Mouse (Mus musculus) testis, postnatal 14 days (tissue): ENCODE measurements at regions not wholly inside any gene's neighbourhood (a gene's known extent, or its start where the extent isn't known, plus 50 kb on each side); places are given as distances from the start of the nearest gene placed in this dataset.

Experiments
- DNase-seq: peaks from one replicate; pipeline ENCODE4 v3.0.0; 2021; ENCODE audit warnings: low spot score

DNA sequence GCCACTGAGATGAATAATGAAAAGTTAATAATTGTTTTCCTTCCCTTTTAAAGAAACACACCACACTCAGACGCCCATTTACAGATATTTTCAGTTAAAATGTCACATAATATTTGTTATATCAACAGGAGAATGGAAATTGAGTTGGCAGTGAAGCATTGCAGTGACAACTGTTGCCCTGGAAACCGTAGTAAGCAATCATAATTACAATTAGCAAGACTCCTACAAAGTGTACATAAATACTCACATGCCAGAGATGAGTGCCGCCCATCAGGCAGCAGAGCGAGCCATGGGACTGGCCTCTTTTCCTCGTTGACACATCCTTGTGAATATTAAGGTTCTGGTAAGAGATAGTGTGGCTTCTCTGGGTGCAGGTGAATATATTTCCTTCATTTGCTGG is 129.6 kb upstream of the Kif2a start:
- DNase-seq, result no peak

DNA sequence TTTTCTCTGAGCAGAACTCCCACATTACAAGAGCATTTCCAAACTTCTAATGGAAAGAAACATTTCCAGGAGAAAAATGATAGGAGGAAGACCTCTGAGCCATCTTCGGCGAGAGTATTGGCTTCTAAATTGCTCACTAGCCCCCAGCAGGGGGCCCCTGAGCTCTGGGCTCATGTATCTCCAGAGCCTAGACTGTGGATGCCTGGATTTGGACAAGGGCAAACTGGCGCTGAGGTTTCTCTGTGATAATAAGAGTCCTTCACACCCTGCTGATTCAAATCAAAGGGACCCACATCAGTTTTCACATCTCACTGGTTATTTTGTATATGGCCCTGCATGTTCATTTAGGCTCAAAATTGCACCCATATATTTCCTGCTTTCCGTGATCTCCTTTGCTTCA is 119.3 kb upstream of the Kif2a start:
- DNase-seq, result no peak

DNA sequence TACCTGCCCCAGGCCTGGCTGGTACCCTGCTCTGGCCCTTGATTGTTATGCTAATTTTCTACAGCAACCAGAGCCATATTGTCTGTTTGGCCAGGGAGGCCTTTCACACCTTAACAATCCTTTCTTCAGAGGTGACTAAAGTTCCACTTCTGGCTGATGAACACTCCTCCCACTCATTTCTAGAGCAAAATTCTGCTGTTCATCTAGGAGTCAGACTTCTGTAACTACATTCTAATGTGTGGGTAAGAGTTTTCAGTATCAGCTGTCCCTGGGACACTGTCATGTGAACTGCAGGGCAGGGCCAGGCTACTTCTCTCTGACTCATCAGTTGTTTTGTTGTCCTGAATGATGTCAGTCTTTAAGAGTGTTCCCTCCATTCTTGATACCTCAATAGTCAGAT is 112.2 kb upstream of the Kif2a start:
- no peak for DNase-seq

DNA sequence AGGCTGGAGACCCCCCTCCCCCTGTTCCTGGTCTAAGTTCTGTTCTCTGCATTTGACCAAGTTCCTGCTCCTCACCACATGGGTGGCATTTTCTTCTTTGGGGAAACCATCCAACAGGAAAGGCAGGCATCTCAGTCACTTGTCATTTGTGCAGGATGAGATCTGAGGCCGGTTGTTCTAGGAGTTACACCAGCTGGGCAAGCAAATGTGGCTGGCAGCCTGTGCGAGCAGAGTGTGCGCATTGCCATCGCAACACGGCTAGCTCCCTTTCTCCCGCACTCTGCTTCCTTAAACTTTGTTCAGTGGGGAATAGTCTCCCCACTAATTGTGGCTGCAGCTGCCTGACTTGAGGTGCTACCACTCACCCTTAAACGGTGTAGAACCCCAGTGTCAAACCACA is 104.7 kb upstream of the Kif2a start:
- DNase-seq, result no peak

DNA sequence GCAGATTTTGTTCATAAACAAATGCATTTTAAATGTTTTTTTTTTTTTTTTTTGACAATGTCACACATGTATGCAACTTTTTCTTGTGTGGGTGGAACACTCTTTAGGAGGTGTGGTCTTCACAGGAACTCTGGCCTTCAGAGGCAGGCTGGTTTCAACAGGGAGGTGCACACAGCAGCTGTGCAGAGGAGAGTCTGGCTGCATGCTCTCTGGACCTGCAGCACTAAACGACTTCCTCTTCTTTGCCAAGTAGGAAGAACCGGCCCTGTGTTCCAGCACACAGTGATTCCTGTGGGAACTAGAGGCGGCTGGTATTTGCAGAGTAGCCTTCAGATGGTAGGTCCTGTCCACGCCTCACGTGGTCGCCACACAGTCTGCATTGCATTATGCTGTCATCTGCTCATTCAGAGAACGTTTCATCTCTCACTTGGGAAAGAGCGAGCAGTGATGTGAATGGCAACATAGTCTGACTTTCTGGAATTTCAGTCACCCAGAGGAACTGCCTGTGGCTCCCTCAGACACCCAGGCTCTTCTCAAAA is 102.3 kb upstream of the Kif2a start:
- no peak for DNase-seq

DNA sequence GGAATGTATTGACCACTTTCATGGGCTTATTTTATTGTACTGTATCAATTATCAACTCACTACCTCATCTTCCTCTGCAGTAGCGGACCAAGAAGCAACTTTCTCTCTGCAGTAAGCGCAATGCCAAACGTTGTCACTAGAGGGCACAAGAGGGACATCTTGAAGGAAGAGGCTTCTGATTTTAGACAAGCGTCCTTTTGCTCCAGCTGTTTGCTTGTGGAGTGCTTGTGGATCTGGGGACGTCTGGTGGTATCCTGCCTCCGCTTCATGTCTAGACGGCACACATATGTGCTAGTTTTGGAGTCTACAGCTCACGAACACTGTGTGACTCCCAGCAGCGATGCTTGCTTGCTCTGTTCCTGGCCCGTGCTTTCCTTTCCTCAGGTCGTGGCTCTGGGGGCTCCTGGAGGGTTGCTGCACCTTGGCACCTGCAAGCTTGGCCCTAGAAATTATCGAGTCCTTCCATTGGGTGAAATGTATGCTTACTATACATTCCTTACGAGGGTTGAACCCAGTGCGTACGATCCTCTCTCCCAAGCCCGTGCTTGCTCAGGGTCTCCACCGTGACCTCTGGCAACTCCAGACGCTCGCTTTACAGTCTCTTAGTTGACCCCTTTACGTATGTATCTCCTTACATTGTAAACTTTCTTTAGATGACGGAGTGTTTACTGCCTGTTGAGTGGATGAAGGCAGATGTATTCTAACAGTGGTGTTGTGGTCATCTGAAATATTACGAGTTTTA is 92.2 kb upstream of the Kif2a start:
- DNase-seq, result peak; percentile 68

DNA sequence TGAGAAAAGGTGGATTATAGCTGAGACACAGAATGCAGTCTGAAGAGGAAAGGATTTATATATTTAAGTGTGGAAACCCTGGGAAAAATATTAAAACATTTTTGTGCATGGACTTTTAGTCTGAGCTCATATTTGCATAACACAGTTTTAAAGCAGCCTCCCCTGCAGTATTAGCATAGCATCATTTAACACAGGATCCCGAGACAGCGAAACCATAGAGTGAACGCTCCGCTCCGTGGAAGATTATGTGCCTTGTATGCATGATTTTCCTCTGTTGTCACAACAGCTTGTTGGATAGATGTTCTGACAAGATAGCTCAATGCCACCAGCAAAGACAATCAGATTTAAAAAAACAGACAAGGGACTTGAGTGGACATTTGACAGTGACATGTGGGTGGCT is 86.1 kb upstream of the Kif2a start:
- DNase-seq, result no peak

DNA sequence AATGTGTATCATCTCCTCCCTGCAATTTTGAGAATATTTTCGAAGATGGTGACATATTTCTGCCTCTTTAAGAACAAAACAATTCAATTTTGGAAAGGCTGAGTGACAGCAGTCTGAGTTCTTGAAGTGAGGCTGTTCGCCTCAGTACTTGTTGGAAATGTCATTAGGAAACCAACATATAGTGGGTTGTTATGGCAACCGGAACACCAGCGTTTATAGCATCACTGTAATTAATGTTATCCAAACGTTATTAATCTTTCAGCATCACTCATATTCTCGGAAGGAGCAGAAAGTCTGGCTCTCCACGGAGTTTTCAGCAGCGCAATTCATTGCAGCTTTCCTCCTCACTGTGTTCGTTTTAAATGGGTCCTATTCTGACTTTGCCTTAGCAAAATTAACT is 85.6 kb upstream of the Kif2a start:
- no peak for DNase-seq

DNA sequence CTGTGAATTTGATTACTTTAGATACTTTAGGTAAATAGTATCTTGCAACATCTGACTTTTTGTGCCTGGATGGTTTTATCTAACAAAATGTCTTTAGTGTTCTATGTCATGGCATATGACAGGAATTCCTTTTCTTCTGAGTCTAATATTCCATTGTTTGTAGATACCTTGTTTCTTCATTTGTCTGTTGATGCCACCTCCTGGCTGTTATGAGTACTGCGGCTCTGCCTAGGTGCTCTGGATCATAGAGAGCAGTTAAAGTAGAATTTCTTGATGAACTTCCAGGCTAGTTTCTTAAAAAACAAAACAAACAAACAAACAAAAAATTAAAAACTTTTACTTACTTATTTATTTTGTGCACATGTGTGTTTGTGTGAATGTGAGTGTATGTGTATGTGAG is 83.6 kb upstream of the Kif2a start:
- DNase-seq, result no peak

DNA sequence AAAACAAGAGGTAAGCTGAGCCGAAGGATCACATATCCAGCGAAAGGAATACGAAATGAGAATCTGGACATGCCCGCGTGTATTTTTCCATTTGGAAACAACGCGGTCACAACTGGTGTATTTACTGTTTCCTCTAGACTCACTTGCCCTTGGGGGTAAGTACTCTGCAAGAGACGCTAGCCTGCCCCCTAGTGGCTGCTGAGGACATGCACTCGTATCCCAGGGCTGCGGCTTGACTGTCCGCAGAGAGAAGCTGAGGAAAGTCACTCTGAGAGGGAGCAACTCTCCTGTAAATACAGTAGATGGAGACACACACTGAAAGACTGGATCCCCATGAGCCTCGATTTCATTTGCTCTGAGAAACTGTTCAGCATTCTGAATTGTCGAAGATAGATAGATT is 79.7 kb upstream of the Kif2a start:
- DNase-seq, result peak; percentile 76

DNA sequence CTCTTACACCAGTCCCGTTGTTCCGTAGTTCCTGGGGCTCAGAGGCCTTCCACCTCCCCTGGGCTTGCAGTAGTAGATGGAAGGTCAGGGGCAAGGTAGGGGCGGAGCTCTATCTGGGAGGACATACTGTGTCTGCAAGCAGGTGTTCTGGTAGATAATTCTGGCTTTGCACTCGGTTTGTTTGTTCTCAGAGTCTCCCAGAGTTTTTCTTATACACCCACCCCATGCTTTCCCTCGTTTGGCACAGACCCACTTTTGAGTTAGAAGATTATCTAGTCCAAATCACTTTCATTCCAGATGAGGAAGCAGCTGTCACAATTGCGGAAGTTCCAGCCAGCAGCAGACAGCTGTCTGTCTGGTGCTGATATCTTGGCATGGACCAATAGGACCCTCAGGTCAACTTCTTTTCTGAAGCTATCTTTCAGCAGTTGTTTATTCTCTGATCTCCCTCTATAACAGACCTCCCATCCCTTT is 79.0 kb upstream of the Kif2a start:
- DNase-seq, result no peak

DNA sequence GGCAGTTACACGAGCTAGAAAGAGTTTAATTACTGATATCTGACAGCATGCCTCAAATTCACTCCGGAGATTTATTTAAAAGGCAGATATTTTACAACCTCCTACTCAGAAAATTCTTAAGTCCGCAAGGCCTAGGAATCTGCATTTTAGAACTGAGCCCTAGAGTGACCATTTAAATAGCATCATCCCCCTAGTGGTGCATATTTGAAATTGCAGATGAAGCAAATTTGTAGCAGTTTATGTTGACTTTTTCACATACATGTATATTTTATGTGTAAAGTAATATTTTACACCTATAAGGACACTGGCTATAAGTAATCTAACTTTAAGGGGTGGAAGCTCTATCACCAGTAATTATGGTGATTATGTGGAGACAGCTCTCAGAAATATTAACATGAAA is 78.2 kb upstream of the Kif2a start:
- no peak for DNase-seq

DNA sequence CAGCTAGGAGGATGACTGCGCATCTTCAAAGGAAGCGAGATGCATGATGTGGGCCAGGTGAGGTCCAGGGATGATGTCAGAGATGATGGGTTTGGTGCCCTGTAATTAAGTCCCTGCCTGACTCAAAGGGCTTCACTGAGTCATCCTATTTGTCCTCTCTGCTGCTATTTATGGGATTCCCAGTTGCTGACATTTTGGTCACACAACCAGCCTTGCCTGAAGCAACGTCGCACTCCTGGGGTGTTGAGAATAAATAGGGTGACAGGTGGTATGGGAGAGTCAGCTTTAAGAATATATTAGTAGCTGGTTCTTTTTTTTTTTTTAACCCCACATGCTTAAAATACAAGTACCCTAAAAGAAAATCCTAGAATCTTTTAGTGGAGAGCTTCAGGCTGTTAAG is 75.1 kb upstream of the Kif2a start:
- no peak for DNase-seq

DNA sequence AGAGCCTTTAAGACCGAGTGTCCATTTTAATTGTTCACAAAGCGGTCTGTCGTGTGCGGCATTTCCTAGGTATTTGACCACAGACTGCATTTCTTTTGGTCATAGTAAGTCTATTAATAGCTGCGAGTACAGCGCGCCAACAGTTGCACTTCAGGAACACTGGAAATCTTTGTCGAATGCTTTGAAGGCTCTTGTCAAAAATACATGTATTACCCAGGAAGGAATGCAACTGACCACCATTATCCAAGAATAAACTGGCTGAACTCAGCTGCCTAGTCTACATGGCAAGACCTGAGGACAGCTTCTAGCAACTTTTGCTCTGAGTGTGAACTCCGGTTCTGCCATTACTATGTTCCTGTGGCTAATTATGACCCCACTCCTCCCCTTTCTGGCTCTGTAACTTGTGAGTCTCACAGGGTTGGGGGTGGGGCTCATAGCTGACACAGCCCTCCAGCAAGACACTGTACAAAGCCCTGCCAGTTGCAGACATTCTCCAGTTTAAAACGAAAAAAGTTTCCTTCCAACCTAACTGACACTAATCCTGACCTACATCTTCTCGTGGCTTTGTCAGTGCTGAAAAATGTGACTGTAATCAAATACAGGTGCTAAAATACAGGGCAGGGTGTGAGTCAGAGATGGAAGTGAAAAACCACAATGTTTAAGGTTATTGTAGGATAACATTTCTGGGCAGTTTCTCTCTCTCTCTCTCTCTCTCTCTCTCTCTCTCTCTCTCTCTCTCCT is 73.2 kb upstream of the Kif2a start:
- DNase-seq, result no peak

DNA sequence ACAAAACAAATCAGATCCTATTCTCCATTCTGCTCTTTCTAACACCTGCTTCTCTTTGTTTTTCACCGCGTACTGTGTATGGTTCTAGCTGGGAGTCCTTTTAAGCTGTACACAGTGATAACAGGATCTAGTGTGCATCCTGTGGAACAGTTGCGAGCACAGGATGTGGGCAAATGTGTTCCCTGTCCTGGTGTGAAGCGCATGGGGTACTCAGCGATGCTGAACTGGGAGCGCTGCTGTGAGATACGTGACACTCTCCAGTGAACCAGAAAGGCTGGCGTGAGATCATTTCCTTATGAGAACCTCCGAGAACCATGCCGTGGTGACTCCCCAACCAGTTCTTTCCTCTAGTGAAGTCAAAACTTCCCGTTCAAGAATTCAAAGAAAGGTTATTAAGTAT is 72.6 kb upstream of the Kif2a start:
- no peak for DNase-seq

DNA sequence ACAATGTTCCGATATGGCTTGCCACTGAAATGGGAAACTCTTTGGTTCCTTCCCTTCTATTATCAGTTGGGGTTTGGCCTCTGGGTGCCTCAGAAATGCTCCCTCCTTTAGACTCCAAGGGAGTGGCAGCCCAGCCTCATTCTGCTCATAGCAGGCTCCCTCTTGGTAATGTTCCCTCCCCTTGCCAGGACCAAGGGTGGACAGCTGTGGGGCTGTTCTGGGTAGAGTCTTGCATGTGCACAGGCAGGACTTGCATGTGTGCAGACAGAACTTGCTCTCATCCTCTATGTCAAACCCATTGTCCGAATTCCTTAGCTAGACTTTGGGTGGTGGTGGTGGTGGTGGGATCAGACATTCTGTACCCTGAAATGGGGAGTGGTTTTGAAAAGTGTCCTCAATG is 71.8 kb upstream of the Kif2a start:
- no peak for DNase-seq

DNA sequence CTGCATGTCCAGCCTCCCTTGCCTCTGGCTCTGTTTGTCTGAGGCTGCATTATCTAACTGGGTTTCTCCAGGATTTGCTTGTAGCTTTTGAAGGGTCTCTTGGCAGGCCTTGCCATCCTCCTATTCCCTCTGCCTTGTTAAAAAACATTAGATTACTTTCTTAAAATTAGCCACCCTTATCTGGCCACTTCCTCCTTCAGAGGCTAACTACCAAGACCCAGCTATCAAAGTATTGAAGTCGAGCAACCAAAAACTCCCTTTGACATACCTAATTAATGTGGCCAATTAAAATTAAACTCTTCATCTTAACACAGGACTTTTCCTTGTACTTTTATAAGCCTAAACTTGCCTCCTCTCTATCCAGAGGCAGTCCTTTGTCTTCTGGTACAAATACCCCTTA is 66.3 kb upstream of the Kif2a start:
- no peak for DNase-seq

DNA sequence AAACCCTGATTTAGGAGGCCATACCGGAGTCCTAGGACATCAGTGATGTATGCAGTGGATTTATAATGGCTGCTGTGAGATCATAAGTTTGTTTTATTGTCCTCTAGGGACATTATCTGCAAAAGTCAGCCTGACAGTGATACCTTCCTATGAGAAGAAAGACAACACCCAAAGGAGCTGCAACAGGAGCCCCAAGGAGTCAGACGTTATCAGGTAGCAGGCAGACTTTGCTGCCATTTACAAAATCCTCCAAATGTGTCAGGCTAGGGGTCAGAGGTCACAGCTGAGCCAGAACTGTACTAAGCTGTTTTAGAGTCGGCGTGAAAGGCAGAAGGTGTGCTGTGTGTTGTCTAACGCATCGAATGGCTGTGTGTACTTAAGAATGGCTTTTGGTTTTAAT is 65.4 kb upstream of the Kif2a start:
- no peak for DNase-seq

DNA sequence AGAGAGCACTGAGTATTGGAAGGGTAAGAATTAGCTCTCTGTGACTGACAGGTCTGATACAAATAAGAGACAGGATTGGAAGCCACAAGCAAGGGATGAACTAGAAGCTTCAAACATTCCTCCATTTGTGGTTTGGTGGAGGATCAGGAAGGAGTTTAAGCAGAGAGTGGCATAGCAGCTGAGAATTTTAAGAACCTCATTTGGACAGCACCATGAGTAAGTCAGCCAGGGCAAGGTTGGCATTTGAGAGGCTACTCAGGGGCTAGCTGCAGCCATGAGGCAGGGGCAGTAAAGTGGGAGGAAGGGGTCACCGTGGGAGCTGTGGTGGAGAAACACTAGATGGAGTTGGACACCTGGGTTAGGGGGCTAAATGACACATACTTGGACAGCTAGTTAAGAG is 56.2 kb upstream of the Kif2a start:
- no peak for DNase-seq

DNA sequence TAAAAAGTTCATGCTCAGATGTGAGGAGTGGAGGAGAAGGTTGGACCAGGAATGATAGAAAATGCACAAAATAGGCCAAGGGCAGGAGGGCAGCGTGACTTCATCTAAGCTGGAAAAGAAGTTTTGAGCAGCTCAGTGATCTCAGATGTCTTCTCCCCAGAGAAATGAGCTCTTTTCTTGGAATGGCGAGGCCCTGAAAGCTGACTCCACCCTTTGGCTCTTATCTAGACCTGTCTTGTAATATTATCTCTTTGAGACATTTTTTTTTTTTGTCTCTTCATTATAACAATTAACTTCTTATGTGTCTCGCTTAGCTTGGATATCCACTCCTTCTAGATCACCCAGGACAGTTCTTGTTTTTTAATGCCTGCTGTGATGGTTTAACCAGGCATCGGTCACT is 53.0 kb upstream of the Kif2a start:
- DNase-seq, result no peak

DNA sequence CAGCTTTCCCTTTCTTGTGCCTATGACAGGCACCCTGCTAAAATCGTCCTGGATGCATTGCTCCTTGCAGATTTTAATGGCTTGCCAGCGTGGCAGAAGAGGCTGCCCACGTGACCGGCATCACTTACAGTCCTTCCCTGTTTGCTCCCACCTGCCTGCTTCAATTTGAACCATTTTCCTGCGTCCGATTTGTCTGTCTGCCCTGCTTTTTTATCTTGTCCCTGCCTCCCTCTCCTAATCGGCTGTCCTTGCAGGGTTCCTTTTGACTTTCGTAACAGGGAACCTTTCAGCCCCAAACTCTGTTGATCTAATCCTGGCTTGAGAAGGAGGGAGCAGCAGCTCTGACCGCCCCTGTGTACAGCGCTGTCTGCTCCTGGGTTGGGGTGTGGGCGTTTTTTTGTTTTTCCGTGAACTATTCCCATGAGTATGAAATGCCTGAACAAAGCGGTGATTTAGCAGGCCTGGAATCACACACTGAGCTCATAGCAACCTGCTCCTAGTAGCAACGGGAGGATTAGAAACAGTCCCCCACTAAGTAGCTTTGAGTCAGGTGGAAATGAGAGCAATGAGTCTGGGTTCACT is 51.2 kb upstream of the Kif2a start:
- DNase-seq, result peak; percentile 15

DNA sequence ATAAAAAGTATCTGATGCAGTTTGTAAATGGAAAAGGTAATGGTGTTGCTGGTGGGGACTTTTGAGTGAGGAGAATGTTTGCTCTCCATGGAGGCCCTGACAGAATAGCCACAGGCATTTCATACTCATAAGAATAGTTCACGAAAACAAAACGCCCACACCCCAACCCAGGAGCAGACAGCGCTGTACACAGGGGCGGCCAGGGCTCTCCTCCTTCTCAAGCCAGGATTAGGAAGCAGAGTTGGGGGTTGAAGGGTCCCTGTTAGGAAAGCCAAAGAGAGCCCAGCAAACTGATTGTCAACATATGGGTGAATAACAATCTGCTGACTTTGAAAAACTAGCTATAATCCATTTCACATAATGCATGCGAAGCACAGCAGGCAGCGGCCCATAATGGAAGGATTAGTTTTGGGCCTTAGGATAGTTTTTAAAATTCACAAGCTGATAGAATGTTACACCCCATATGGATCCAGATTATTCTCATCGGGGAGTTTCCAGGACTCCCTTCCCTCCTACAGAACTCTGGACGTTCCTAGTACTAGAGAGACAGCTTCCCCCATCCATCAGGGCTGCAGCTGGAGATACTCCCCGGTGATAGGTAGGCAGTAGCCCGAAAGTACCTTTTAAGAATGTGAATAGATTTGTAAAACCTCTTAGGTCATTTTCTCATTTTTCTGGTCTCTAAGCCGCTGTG is 50.6 kb upstream of the Kif2a start:
- DNase-seq, result no peak
